Mouse (Mus musculus): ENCODE data around the gene Ror1.

The Ror1 gene

GRCm38 (mm10) chr4:100375286-100375685, 279.7 kb downstream of the Ror1 start:
- in situ Hi-C loops (cut with MboI; ENCODE audit: low sequenced_read_pairs) = no loop called here

GRCm38 (mm10) chr4:100376163-100376562, 280.6 kb downstream of the Ror1 start:
- in situ Hi-C loops (cut with MboI; ENCODE audit: low sequenced_read_pairs) = no loop called here

- in situ Hi-C loops (cut with MboI; ENCODE audit: low sequenced_read_pairs) = no loop called here
Measured at GRCm38 (mm10) chr4:100377231-100377630, 281.6 kb downstream of the Ror1 start.

GRCm38 (mm10) chr4:100377996-100378395, 282.4 kb downstream of the Ror1 start:
- in situ Hi-C loops (cut with MboI; ENCODE audit: low sequenced_read_pairs) = no loop called here

- in situ Hi-C loops (cut with MboI; ENCODE audit: low sequenced_read_pairs) = no loop called here
Measured at GRCm38 (mm10) chr4:100381760-100382159, 286.2 kb downstream of the Ror1 start.

GRCm38 (mm10) chr4:100386272-100386988, 290.8 kb downstream of the Ror1 start:
- in situ Hi-C loops (cut with MboI; ENCODE audit: low sequenced_read_pairs) = no loop called here

GRCm38 (mm10) chr4:100390436-100390835, 294.8 kb downstream of the Ror1 start:
- in situ Hi-C loops (cut with MboI; ENCODE audit: low sequenced_read_pairs) = no loop called here

- in situ Hi-C loops (cut with MboI; ENCODE audit: low sequenced_read_pairs) = no loop called here
Measured at GRCm38 (mm10) chr4:100391021-100391420, 295.4 kb downstream of the Ror1 start.

- in situ Hi-C loops (cut with MboI; ENCODE audit: low sequenced_read_pairs) = no loop called here
Measured at GRCm38 (mm10) chr4:100393374-100394061, 297.9 kb downstream of the Ror1 start.

GRCm38 (mm10) chr4:100395407-100395806, 299.8 kb downstream of the Ror1 start:
- in situ Hi-C loops (cut with MboI; ENCODE audit: low sequenced_read_pairs) = no loop called here

- in situ Hi-C loops (cut with MboI; ENCODE audit: low sequenced_read_pairs) = no loop called here
Measured at GRCm38 (mm10) chr4:100398079-100398478, 302.5 kb downstream of the Ror1 start.

GRCm38 (mm10) chr4:100401078-100401477, 305.5 kb downstream of the Ror1 start:
- in situ Hi-C loops (cut with MboI; ENCODE audit: low sequenced_read_pairs) = no loop called here

- in situ Hi-C loops (cut with MboI; ENCODE audit: low sequenced_read_pairs) = no loop called here
Measured at GRCm38 (mm10) chr4:100401581-100402470, 306.2 kb downstream of the Ror1 start.

GRCm38 (mm10) chr4:100407261-100407874, 311.8 kb downstream of the Ror1 start:
- in situ Hi-C loops (cut with MboI; ENCODE audit: low sequenced_read_pairs) = no loop called here

- in situ Hi-C loops (cut with MboI; ENCODE audit: low sequenced_read_pairs) = no loop called here
Measured at GRCm38 (mm10) chr4:100409521-100409920, 313.9 kb downstream of the Ror1 start.

- in situ Hi-C loops (cut with MboI; ENCODE audit: low sequenced_read_pairs) = no loop called here
Measured at GRCm38 (mm10) chr4:100411841-100412539, 316.4 kb downstream of the Ror1 start.

GRCm38 (mm10) chr4:100422756-100423155, 327.2 kb downstream of the Ror1 start:
- in situ Hi-C loops (cut with MboI; ENCODE audit: low sequenced_read_pairs) = no loop called here

GRCm38 (mm10) chr4:100426101-100426500, 330.5 kb downstream of the Ror1 start:
- in situ Hi-C loops (cut with MboI; ENCODE audit: low sequenced_read_pairs) = no loop called here

- in situ Hi-C loops (cut with MboI; ENCODE audit: low sequenced_read_pairs) = no loop called here
Measured at GRCm38 (mm10) chr4:100429371-100429900, 333.8 kb downstream of the Ror1 start.
